Mouse (Mus musculus) heart, adult 2 months (tissue): ENCODE measurements around the gene Pkp4.

Experiments used
- CTCF ChIP-seq: fragments of 200-600 bp; IDR thresholded peaks from 2 replicates; pipeline ENCODE4 v1.8.1; 2022; ENCODE audit warnings: antibody characterized with exemption, mild to moderate bottlenecking, moderate library complexity
- EP300 ChIP-seq: fragments of 200-500 bp; IDR thresholded peaks from 2 replicates; pipeline ENCODE4 v1.6.1; 2011; ENCODE audit warnings: low read depth, low read length, control low read depth; ENCODE audit not compliant: insufficient read depth

DNA sequence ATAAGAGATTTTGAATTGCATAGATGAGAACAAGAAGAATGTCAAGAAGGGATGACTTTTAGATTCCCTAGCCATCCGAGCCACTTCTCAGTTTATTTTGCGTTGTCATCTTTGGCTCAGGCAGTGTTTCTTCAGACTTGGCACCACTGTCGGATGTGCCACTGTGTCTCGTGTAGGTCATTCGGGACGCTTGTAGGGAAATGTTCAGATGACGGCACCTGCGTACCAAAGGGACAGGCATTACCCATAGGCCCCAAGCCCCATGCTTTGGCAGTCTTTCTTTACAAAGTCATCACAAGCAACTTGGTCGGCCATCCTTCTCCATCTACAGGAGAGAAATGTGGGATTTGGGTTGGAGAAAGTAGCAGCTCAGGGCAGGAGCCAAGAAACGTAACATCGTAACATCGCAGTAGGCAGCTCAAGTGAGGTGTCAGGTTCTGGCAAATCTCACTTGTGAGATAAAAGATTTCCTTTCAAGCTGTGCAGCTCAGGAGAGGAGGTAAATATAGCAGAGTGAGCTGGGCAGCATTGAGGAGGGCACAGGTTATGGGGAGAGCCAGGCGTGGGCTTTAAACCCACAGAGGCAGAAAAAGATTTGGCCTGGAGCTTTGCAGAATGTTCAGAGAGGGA, 72.8 kb downstream of the Pkp4 start:
- TF ChIP-seq CTCF (no peak), EP300 (no peak)
